Mouse (Mus musculus) layer of hippocampus, adult 2 months (tissue): ENCODE measurements at regions not wholly inside any gene's neighbourhood (a gene's known extent, or its start where the extent isn't known, plus 50 kb on each side); places are given as distances from the start of the nearest gene placed in this dataset.

Experiments
- DNase-seq, 2 experiments: peaks; one replicate each; pipeline ENCODE4 v3.0.0; 2022; ENCODE audit warnings: low spot score in 2 of 2
- H3K27ac ChIP-seq: fragments of 200-600 bp; 2 replicates; pipeline ENCODE4 v1.8.1; 2022
- H3K4me3 ChIP-seq: fragments of 200-600 bp; 2 replicates; pipeline ENCODE4 v1.8.1; 2022; ENCODE audit warnings: mild to moderate bottlenecking
- CTCF ChIP-seq: fragments of 200-600 bp; conservative IDR thresholded peaks from 2 replicates; pipeline ENCODE4 v1.8.1; 2022; ENCODE audit warnings: antibody characterized with exemption, mild to moderate bottlenecking, moderate library complexity

GRCm38 (mm10) chr16:86765974-86766373 is 588.0 kb upstream of the N6amt1 start:
- no peak overlapping the region for H3K4me3 ChIP-seq
- H3K27ac ChIP-seq = no peak overlapping the region
- no peak for DNase-seq
- TF ChIP-seq CTCF = no peak

GRCm38 (mm10) chr16:86741236-86741635 is 612.7 kb upstream of the N6amt1 start:
- no peak for TF ChIP-seq CTCF
- Histone ChIP-seq H3K27ac (no peak overlapping the region), H3K4me3 (no peak overlapping the region)
- DNase-seq = no peak

- Histone ChIP-seq H3K4me3 (no peak overlapping the region), H3K27ac (no peak overlapping the region)
- no peak for TF ChIP-seq CTCF
- no peak for DNase-seq
Measured at GRCm38 (mm10) chr16:86718982-86719771, 634.8 kb upstream of the N6amt1 start.

GRCm38 (mm10) chr16:86718353-86718752 is 635.6 kb upstream of the N6amt1 start:
- no peak for TF ChIP-seq CTCF
- Histone ChIP-seq H3K4me3 (no peak overlapping the region), H3K27ac (no peak overlapping the region)
- no peak for DNase-seq

DNA sequence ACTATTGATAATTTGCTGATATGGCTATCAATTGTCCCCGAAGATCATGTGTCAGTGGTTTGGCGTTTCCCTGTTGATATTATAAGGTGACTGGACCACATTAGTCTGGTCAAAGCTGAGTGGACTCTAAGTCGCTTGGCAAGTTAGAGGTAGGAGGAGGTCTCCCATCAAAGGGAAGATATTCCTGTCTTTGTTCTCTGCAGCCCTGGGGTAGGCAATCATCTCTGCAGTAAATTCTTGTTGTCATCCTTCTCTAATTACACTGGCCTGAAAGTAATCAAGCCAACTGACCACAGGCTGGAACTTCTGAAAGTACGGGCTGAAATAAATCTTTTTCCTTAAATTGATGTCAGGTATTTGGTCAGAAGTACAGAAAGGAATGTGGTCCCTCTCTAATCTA is 652.3 kb upstream of the N6amt1 start:
- TF ChIP-seq CTCF = no peak
- Histone ChIP-seq H3K27ac (no peak overlapping the region), H3K4me3 (no peak overlapping the region)
- DNase-seq = no peak

- DNase-seq = peak; percentile 36 to 45
- no peak for TF ChIP-seq CTCF
- Histone ChIP-seq H3K27ac (peak overlapping the region; percentile 47), H3K4me3 (no peak overlapping the region)
Measured at GRCm38 (mm10) chr16:86694497-86694896, 659.5 kb upstream of the N6amt1 start.

DNA sequence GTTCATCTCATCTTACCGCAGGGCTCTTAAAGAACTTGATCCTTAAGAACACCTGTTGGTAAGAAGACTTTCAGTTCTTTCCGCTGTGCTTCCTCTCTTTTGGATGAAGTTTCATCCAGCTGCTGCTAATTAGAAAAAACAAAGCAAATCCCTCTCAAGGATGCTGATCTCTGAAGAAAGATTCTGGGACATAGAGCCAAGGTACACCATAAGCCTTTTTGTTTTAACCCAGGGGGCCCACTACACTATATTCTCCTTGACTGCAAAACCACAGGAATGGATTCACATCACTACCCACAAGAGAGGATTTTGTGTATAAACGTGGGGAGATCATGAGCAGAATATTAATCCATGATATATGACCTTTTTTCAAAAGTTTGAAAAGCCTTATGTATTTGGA is 694.8 kb upstream of the N6amt1 start:
- no peak for TF ChIP-seq CTCF
- DNase-seq = no peak
- no peak overlapping the region for H3K27ac ChIP-seq
- H3K4me3 ChIP-seq = no peak overlapping the region

DNA sequence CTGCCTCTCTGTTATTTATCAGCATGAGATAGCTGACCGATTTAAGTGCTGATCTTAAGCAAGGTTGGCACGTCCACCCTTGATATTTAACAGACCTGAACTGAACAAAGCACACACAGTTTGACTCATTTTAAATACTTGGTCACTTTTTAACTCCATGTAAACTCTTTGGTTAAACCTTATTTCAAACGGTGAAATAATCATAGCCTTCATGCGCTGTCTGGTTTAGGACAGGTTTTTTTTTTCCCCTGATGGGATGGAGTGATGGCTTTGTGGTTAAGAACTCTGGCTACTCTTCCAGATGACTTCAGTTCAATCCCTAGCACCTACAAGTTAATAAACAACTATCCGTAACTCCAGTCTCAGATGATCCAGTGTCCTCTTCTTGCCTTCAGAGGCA is 706.7 kb upstream of the N6amt1 start:
- Histone ChIP-seq H3K4me3 (no peak overlapping the region), H3K27ac (no peak overlapping the region)
- TF ChIP-seq CTCF = no peak
- no peak for DNase-seq

DNA sequence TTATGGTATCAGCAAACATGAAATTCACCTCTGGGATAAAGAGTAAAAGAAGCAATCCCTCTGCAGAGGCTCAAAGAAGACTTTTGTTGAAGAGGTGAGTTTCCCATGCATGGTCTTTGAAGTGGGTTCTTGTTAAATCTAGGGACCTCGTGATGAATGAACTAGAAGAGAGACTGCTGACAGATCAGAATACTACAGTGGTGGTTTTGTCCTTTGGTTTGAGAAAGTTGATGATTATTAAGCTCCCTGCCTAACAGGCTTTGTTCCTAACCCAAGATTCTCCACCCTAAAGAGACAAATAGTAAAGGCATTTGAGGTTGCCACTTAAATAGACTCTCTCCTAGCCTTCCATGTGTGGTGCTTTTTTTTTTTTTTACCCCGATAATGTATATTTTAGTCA is 707.2 kb upstream of the N6amt1 start:
- Histone ChIP-seq H3K27ac (no peak overlapping the region), H3K4me3 (no peak overlapping the region)
- no peak for TF ChIP-seq CTCF
- DNase-seq = no peak

GRCm38 (mm10) chr16:86645436-86645835 is 708.5 kb upstream of the N6amt1 start:
- H3K4me3 ChIP-seq = no peak overlapping the region
- TF ChIP-seq CTCF = no peak
- peak overlapping the region; percentile 15; the same call in 1 of the 2 replicates for H3K27ac ChIP-seq
- no peak for DNase-seq

DNA sequence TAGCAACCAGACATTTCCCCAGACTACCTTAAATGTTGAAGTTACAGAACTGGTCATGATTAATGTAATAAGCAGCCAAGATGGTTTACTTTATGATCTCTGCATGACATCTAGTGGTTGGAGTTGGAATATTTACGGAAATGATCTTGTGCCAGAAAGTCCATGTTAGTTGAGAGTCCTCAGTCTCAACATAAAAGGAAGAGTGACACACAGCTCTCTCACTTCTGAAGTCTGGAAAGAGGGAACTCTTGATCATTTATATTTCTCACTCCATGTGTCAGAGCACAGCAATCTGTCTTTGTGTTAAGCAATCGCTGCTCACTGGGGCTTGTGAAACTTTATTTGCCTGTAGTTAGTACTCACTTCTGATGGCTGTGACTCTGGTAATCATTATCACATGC is 709.1 kb upstream of the N6amt1 start:
- DNase-seq = peak; percentile 64 to 69
- Histone ChIP-seq H3K27ac (peak overlapping the region; percentile 15; the same call in 1 of the 2 replicates), H3K4me3 (no peak overlapping the region)
- TF ChIP-seq CTCF = peak; percentile 92

GRCm38 (mm10) chr16:86604166-86604565 is 702.5 kb upstream of the Adamts5 start:
- no peak for TF ChIP-seq CTCF
- Histone ChIP-seq H3K27ac (peak overlapping the region; percentile 29; the same call in 1 of the 2 replicates), H3K4me3 (no peak overlapping the region)
- peak; percentile 3 to 24 for DNase-seq

GRCm38 (mm10) chr16:86594992-86595391 is 693.4 kb upstream of the Adamts5 start:
- H3K4me3 ChIP-seq = no peak overlapping the region
- TF ChIP-seq CTCF = no peak
- no peak overlapping the region for H3K27ac ChIP-seq
- no peak for DNase-seq

GRCm38 (mm10) chr16:86586044-86586443 is 684.4 kb upstream of the Adamts5 start:
- no peak for TF ChIP-seq CTCF
- no peak overlapping the region for H3K4me3 ChIP-seq
- no peak overlapping the region for H3K27ac ChIP-seq
- DNase-seq = peak; percentile 4 to 14
